Mouse (Mus musculus) right cerebral cortex, postnatal 25 days (tissue): ENCODE data around the gene 1810043G02Rik.
"Not testable (repeated sequence)": the region's sequence is repeated elsewhere in the genome, so short reads cannot be mapped to it uniquely, and the experiment has no call there.

Experiments used
- DNase-seq: peaks from one replicate; pipeline ENCODE4 v3.0.0; 2022

1810043G02Rik gene

DNA sequence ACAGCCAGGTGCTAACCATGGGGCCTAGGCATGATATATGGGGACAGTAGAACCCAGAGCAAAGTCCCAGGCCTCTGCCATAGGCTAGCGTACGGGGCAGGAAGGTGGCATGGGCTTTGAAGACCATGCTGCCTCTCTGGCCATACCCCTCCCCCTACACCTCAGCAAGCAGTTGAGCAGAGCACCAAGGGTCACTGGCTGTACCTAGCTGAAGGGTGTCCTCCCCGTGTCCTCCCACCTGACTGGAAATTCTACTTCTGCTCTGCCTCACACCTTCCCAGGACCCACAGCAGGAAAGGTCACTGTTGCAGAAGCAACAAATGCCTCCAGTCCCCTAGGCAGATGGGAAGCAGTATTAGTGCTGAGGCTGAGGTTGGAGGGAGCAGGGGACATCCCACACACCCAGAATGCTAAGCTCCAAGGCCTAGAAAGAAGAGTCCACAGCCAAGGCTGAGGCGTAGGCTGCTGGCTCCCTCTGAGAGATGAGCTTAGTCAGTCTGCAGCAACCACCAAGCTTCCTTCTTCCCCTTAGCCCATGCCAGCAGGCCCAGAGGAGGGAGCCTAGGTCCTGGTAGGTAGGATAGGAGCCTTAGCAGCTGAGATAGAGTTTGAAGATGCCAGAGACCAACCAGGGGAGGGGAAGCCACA, 27.6 kb downstream of the 1810043G02Rik start:
- peak; percentile 32 for DNase-seq

DNA sequence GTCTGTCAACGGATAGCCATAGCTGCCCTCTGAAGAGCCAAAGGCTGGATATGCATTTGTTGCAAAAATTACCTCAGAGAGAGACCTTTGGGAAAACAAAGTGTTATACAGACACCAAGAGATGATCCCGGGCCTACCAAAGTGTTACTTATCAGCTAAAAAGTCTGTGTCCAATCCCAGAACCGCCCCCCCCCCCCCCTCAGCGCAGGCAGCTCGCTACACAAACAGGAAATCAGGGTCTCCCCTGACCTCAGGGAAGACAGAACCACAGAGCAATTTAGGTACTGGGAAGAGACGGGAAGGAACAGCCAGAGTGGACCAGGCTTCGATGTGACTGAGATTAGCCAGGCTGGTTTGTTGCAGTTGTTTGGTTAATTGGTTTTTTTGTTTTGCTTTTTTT, 28.9 kb downstream of the 1810043G02Rik start:
- no peak for DNase-seq

DNA sequence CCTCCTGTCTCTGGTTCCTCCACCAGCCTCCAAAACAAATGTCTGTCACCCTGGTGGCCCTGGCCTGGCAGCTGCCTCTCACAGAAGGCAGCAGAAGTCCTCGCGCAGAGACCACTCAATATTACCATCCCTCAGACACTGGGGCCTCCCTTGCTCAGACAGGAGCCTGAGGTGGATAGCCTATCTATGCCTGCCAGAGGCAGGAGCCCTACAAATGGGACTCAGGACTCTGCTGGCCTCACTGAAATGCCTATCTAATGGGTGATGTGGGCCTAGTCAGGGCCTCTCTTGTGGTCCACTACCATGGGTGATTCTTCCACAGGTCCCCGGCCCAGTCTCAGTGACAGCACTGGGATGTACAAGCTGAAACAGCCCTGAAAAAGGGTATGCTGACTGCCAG, 29.8 kb downstream of the 1810043G02Rik start:
- no peak for DNase-seq

DNA sequence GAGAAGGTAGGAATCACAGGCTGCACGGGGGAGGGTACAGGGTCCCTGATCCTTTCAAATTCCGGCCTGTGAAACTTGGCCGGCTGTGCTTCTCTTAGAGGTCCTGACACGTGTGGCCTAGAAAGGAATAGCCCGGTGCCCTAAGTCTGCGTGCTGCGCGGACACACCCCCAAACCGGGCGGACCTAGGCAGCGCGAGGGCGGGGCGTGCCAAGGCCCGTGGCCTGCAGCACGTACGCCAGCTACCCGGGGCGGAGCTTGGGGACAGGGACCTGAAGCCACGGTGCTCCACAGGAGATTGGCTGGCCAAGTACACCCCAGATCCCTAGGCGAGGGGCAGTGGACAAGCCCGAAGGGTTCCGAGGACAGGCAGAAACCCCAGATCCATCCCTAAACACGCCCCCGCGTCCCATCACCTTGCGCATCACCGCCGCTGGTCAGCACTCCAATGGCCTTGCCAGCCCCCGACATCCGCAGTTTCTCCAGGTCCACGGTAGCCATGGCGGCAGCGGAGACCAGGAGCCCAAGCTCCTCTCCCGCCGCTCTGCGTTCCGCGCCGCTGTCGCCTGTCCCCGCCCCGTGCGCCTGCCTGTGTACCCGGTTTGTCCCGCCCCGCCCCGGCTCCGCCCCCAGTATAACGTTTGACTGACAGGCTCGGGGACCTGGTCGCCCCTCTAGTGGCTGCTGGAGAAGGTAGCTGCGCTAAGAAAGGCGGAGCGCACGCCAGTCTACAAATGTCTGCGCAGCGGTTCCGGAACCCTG, 31.0 kb downstream of the 1810043G02Rik start:
- peak; percentile 91 for DNase-seq

DNA sequence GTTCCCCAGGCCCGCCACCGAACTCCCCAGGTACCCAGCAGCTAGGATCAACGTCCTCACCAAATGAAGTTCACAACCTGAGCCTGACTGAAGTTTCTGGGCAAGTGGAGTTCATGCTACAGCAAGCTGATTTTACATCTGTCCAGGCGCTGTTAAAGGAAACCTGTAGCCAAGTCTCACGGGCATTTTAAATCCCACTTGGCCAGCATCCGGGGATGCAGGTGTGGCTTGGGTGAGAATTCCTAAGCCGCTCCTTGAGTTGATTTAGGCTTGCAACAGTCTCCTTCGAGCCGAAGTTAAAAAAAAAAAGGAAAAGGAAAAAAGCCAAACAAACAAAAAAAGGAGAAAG, 31.6 kb downstream of the 1810043G02Rik start, which contains the start of gene Pfkl:
Gene Pfkl (minus strand): TSS at position 139 of the 349 bp plus-strand sequence.
- no peak for DNase-seq

DNA sequence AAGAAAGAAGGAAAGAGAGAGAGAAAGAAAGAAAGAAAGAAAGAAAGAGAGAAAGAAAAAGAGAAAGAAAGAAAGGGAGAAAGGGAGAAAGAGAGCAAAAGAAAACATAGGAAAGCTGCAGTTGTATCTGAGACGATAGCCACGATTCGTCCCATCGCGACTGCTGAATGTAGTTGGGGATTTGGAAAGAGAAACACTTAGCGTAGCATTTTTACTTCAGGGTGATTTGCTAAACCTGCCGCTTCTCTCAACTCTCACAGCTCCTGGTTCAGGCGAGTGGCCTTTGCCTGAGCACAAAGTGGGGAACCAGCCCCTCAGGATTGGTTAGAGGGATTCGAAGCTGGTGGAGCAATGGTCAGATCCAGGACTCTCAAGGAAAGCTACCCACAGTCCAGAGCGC, 32.0 kb downstream of the 1810043G02Rik start:
- DNase-seq = no peak

DNA sequence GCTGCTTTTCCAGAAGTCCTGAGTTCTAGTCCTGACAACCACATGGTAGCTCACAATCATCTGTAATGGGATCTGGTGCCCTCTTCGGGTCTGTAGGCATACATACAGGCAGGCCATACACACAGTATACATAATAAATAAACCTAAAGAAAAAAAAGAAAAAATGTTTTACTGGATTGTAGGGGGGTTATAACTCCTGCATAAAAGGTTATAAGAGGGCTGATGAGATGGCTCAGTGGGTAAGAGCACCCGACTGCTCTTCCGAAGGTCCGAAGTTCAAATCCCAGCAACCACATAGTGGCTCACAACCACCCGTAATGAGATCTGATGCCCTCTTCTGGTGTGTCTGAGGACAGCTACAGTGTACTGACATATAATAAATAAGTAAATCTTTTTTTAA, 32.8 kb downstream of the 1810043G02Rik start:
- not testable (repeated sequence) for DNase-seq

DNA sequence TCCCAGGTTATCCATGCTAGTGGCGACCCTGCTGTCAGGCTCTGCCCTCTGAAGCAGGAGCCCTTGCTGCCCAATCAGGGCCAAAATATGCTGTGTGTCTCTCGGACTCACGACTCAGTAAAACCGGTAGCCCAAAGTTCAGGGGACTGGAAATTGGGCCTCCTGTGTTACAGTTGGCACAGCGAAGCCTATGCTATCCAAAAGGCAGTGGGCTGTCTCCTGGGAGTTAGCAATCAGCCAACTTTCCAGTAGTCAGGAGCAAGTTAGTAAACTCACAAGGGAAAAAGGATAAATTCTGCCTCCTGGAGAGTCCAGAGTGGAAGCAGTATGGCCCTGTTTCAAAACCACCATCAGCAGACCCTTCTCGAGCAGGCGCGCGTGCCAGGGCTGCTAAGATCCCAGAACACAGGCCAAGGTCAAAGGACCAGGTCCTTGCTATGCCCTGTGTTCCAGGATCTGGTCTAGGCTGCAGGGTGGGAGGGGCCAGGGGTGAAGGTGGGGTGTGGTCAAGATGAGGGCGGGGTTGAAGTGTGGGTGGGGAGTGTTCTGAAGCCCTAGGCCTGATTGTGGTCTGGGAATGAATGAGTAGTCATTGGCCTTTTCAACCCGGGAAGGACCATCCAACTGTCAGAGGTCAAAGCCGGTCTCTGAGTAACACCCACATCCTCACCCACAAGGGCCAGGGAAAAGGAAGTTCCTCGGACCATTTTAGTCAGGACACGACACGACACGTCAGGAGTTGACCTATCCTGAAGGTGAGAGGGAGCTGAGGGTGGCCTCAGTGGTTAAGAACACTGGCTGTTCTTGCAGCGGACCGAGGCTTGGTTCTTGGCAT, 34.6 kb downstream of the 1810043G02Rik start:
- DNase-seq = no peak

DNA sequence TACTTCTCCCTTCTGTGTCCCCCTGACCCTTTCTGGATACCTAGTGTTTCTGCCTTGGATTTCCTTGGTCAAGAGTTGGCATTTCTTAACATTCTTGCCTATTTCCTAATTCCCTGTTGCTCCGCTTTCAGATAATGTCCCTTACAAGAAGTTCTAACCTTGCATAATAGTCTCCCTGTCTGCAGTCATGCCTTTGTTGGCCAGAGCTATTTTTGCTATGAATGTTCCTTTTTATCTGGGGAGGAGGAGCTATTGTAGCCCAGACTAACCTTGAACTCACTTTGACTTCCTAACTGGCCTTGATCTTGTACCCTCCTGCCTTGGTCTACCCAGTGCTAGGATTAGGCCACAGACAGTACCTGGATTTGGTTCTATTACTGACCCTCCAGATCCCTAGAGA, 37.2 kb downstream of the 1810043G02Rik start:
- DNase-seq = no peak

DNA sequence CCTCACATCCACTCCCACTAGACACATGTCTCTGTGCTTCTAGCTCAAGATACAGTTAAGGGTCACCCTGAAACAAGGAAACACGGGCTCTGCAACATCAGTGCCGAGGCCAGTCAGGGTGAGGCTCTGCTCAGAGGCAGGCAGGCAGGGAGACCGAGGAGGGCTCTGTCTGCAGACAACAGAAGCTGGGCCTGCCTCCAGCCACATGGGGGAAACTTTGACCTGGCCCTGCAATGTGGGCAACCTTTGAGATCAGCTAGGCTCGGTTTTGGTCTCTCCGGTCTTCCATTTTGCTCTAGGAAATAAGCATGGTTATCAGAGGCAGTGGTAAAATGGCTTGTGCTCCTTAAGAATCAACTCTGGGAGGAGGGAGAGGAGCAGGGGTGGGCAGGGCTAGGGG, 38.0 kb downstream of the 1810043G02Rik start:
- no peak for DNase-seq

DNA sequence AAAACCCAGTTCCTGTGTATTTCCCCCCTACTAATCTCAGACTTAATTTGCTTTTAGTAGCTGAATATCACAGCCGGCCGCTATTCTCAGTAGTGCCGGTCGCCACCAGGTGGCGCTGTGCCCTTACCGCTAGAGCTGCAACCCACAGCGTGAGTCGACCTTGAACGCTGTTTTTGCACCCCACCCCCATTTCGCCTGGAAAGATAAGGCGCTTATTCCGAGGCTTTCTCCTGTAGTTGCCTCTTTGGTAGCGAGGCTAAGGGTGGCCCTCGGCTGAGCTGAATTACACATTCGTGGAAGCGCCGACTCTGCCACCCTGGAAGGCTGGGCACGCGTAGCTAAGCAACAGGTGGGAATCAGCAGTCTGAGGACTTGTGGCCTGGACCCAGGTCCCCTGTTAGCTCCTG, 40.5 kb downstream of the 1810043G02Rik start:
- DNase-seq = peak; percentile 69

DNA sequence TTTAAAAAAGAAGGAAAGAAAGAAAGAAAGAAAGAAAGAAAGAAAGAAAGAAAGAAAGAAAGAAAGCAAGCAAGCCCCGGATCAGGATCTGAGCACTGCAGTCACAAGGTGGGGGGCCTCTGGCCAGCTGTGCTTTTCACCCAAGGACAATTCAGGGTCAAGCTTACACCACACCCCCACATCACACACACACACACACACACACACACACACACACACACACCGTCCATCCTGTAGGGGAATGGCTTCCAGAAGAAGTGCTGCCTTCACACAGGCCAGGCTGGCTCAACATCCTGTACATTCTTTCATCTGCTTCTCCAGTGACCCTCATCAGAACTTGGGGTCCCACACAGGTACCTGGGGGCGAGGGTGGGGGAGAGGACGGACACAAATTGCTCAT, 41.0 kb downstream of the 1810043G02Rik start:
- no peak for DNase-seq

DNA sequence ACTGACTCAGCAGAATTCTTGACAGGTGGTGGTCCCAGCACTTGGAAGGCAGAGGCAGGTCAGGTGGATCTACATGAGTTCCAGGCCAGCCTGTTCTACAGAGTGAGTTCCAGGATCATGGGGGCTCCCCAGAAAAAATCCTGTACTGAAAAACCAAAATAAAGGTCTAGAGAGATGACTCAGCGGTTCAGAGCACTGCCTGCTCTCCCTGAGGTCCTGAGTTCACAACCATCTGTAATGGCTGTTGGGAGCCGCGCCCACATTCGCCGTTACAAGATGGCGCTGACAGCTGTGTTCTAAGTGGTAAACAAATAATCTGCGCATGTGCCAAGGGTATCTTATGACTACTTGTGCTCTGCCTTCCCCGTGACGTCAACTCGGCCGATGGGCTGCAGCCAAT, 41.7 kb downstream of the 1810043G02Rik start:
- DNase-seq = not testable (repeated sequence)

DNA sequence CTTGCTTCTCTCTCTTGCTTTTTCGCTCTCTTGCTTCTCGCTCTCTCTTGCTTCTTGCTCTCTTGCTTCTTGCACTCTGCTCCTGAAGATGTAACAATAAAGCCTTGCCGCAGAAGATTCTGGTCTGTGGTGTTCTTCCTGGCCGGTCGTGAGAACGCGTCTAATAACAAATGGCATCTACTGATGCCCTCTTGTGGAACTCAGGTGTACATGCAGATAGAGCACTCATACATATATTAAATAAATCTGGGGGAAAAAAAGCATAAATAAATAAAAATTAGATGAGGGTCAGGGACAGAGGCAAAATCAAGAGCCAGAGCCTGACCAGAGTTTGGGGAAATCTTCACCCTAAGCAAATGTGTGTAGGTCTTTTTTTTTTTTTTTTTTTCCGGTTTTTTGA, 47.1 kb downstream of the 1810043G02Rik start:
- DNase-seq = not testable (repeated sequence)

DNA sequence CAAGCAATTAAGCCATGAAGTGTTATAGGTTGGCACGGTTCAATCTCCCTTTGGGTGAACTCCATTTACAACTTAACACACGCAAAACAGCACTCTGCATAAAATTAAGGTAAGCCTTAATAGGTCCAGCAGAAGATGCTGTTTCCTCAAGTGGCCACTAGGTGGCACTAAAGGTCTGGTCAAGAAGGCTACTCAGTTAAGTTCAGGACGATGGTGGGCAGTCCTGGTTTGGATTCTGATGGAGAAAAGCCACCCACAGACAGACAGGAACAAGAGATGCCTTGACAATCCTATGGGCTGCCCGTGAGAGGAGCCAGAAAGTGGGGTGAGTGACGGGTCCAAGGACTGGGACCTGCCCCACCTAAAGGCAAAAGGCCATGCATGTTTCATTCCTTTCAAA, 49.8 kb downstream of the 1810043G02Rik start:
- peak; percentile 44 for DNase-seq

DNA sequence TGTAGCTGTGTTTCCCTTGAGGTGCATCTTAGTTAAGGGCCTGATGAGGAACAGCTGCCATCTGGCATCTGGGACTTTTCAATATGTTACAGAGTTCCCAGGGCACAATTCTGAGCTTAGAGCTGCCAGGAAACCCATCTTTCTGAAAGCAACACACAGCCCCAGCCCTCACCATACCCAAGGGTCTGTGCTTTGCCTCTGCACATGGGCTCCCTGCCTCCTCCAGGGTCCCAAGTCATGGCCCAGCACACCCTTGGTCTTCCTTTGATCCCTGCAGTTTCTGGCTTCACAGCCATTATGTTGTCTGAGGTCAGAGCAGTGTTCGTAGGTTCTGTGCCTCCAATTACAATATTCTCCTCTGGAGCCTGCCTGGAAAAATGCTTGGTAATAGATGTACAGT, 50.8 kb downstream of the 1810043G02Rik start:
- no peak for DNase-seq

DNA sequence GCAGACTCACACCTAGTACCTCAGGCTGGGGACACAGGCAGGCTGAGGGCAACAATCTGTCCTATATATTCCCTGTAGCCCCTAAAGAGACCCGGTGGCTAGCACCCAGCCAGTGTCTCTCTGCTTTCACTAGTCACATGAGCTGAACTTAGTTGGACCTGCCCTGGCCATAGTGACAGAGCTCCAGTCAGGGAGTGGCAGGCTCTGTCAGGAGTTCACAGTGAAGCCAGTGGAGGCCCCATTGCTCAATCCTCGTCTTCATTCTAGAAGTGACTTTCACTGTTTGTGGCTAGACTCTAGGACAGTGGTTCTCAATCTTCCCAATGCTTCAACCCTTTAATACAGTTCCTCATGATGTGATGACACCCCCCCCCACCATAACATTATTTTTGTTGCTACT, 53.7 kb downstream of the 1810043G02Rik start:
- DNase-seq = no peak
